Mouse (Mus musculus): Measurements from ENCODE around the gene Ttc39a. TPM values are rescaled to one million over a fixed set of nuclear protein-coding genes. Genes with fewer than 3 reads are reported as not detected.
"Not testable (repeated sequence)": the region's sequence is repeated elsewhere in the genome, so short reads cannot be mapped to it uniquely, and the experiment has no call there.

The Ttc39a gene
- polyA plus RNA-seq, 1 experiment from 2014 or later, result 10.8 TPM

GRCm38 (mm10) chr4:109401176-109401689, 5.2 kb upstream of the Ttc39a start:
- Histone ChIP-seq H3K4me1 (ENCODE audit: control insufficient read depth, insufficient read depth, low read length) (peaks cover 9% of the 10 kb centered on the region; the same call in 1 of the 2 replicates), H3K4me3 (ENCODE audit: low read depth, low read length) (no peak overlapping the region), H3K9me3 (replicated peaks; ENCODE audit: control insufficient read depth, low read length) (no peaks in the 10 kb centered on the region), H3K27me3 (ENCODE audit: control insufficient read depth, insufficient read depth, low read length) (no peaks in the 10 kb centered on the region; the same call in 1 of the 2 replicates), H3K9ac (ENCODE audit: low read depth, low read length) (no peak overlapping the region), H3K36me3 (ENCODE audit: control insufficient read depth, insufficient read depth, low read length) (no peaks in the 10 kb centered on the region; the same call in 1 of the 2 replicates), H3K4me2 (no peak overlapping the region), H3K27ac (ENCODE audit: low read depth, low read length) (no peak overlapping the region)
- ATAC-seq (replicated peaks; ENCODE audit: insufficient number of reproducible peaks, low FRiP score, low TSS enrichment), result no peak
- 63% methylated on average over 5 of the region's 5 CpGs for WGBS (ENCODE audit: insufficient replicate concordance)

- not testable (repeated sequence) for H3K9me3 ChIP-seq (replicated peaks; ENCODE audit: control insufficient read depth, low read length); H3K27ac ChIP-seq (ENCODE audit: low read depth, low read length); H3K9ac ChIP-seq (ENCODE audit: low read depth, low read length); H3K36me3 ChIP-seq (ENCODE audit: control insufficient read depth, insufficient read depth, low read length); ATAC-seq (replicated peaks; ENCODE audit: insufficient number of reproducible peaks, low FRiP score, low TSS enrichment); H3K27me3 ChIP-seq (ENCODE audit: control insufficient read depth, insufficient read depth, low read length)
- Histone ChIP-seq H3K4me2 (peak overlapping the region; percentile 98), H3K4me1 (ENCODE audit: control insufficient read depth, insufficient read depth, low read length) (peaks cover 19% of the 10 kb centered on the region; the same call in 1 of the 2 replicates), H3K4me3 (ENCODE audit: low read depth, low read length) (peak overlapping the region; percentile 73)
- WGBS (ENCODE audit: insufficient replicate concordance), result 87% methylated on average over 3 of the region's 3 CpGs
Observed at GRCm38 (mm10) chr4:109404908-109405307, 1.5 kb upstream of the Ttc39a start.

GRCm38 (mm10) chr4:109405415-109405814, 1.0 kb upstream of the Ttc39a start:
- H3K27ac ChIP-seq (ENCODE audit: low read depth, low read length), result peak overlapping the region; percentile 84
- peak overlapping the region; percentile 84; the same call in 1 of the 2 replicates for H3K9ac ChIP-seq (ENCODE audit: low read depth, low read length)
- H3K4me3 ChIP-seq (ENCODE audit: low read depth, low read length), result peak overlapping the region; percentile 73
- no peaks in the 10 kb centered on the region for H3K9me3 ChIP-seq (replicated peaks; ENCODE audit: control insufficient read depth, low read length)
- no peaks in the 10 kb centered on the region; the same call in 1 of the 2 replicates for H3K36me3 ChIP-seq (ENCODE audit: control insufficient read depth, insufficient read depth, low read length)
- H3K27me3 ChIP-seq (ENCODE audit: control insufficient read depth, insufficient read depth, low read length), result no peaks in the 10 kb centered on the region
- whole genome bisulfite sequencing (ENCODE audit: insufficient replicate concordance), result 61% methylated on average over 8 of the region's 8 CpGs
- no peak for ATAC-seq (replicated peaks; ENCODE audit: insufficient number of reproducible peaks, low FRiP score, low TSS enrichment)
- H3K4me2 ChIP-seq, result peak overlapping the region; percentile 98
- peaks cover 22% of the 10 kb centered on the region for H3K4me1 ChIP-seq (ENCODE audit: control insufficient read depth, insufficient read depth, low read length)

GRCm38 (mm10) chr4:109406054-109406485, 353 bp upstream of the Ttc39a start:
- 2% methylated on average over 3 of the region's 3 CpGs for WGBS (ENCODE audit: insufficient replicate concordance)
- ATAC-seq (replicated peaks; ENCODE audit: insufficient number of reproducible peaks, low FRiP score, low TSS enrichment), result peak; percentile 84
- Histone ChIP-seq H3K4me2 (peak overlapping the region; percentile 98), H3K4me3 (ENCODE audit: low read depth, low read length) (peak overlapping the region; percentile 73), H3K4me1 (ENCODE audit: control insufficient read depth, insufficient read depth, low read length) (peaks cover 28% of the 10 kb centered on the region), H3K9ac (ENCODE audit: low read depth, low read length) (peak overlapping the region; percentile 84), H3K9me3 (replicated peaks; ENCODE audit: control insufficient read depth, low read length) (no peaks in the 10 kb centered on the region), H3K27me3 (ENCODE audit: control insufficient read depth, insufficient read depth, low read length) (no peaks in the 10 kb centered on the region), H3K27ac (ENCODE audit: low read depth, low read length) (peak overlapping the region; percentile 84), H3K36me3 (ENCODE audit: control insufficient read depth, insufficient read depth, low read length) (no peaks in the 10 kb centered on the region; the same call in 1 of the 2 replicates)

GRCm38 (mm10) chr4:109407176-109407520, 725 bp downstream of the Ttc39a start:
- no peaks in the 10 kb centered on the region; the same call in 1 of the 2 replicates for H3K36me3 ChIP-seq (ENCODE audit: control insufficient read depth, insufficient read depth, low read length)
- H3K27me3 ChIP-seq (ENCODE audit: control insufficient read depth, insufficient read depth, low read length), result no peaks in the 10 kb centered on the region
- ATAC-seq (replicated peaks; ENCODE audit: insufficient number of reproducible peaks, low FRiP score, low TSS enrichment), result no peak
- 4% methylated on average over 12 of the region's 24 CpGs for WGBS (ENCODE audit: insufficient replicate concordance)
- peak overlapping the region; percentile 84 for H3K9ac ChIP-seq (ENCODE audit: low read depth, low read length)
- no peaks in the 10 kb centered on the region for H3K9me3 ChIP-seq (replicated peaks; ENCODE audit: control insufficient read depth, low read length)
- peak overlapping the region; percentile 98 for H3K4me2 ChIP-seq
- H3K4me3 ChIP-seq (ENCODE audit: low read depth, low read length), result peak overlapping the region; percentile 73
- peaks cover 32% of the 10 kb centered on the region for H3K4me1 ChIP-seq (ENCODE audit: control insufficient read depth, insufficient read depth, low read length)
- H3K27ac ChIP-seq (ENCODE audit: low read depth, low read length), result peak overlapping the region; percentile 84

GRCm38 (mm10) chr4:109407701-109408485, 1.5 kb downstream of the Ttc39a start:
- H3K9me3 ChIP-seq (replicated peaks; ENCODE audit: control insufficient read depth, low read length), result no peaks in the 10 kb centered on the region
- H3K4me1 ChIP-seq (ENCODE audit: control insufficient read depth, insufficient read depth, low read length), result peaks cover 32% of the 10 kb centered on the region
- peak overlapping the region; percentile 98 for H3K4me2 ChIP-seq
- ATAC-seq (replicated peaks; ENCODE audit: insufficient number of reproducible peaks, low FRiP score, low TSS enrichment), result no peak
- H3K27ac ChIP-seq (ENCODE audit: low read depth, low read length), result no peak overlapping the region
- no peaks in the 10 kb centered on the region; the same call in 1 of the 2 replicates for H3K36me3 ChIP-seq (ENCODE audit: control insufficient read depth, insufficient read depth, low read length)
- H3K9ac ChIP-seq (ENCODE audit: low read depth, low read length), result peak overlapping the region; percentile 84
- no peaks in the 10 kb centered on the region for H3K27me3 ChIP-seq (ENCODE audit: control insufficient read depth, insufficient read depth, low read length)
- WGBS (ENCODE audit: insufficient replicate concordance), result 76% methylated on average over 9 of the region's 9 CpGs
- H3K4me3 ChIP-seq (ENCODE audit: low read depth, low read length), result peak overlapping the region; percentile 73

- no peaks in the 10 kb centered on the region for H3K36me3 ChIP-seq (ENCODE audit: control insufficient read depth, insufficient read depth, low read length)
- 41% methylated on average over 9 of the region's 9 CpGs for WGBS (ENCODE audit: insufficient replicate concordance)
- peaks cover 25% of the 10 kb centered on the region for H3K4me1 ChIP-seq (ENCODE audit: control insufficient read depth, insufficient read depth, low read length)
- peak; percentile 59 for ATAC-seq (replicated peaks; ENCODE audit: insufficient number of reproducible peaks, low FRiP score, low TSS enrichment)
- H3K27ac ChIP-seq (ENCODE audit: low read depth, low read length), result peak overlapping the region; percentile 91
- H3K4me2 ChIP-seq, result peak overlapping the region; percentile 36
- H3K4me3 ChIP-seq (ENCODE audit: low read depth, low read length), result no peak overlapping the region; the same call in 1 of the 2 replicates
- peak overlapping the region; percentile 39; the same call in 1 of the 2 replicates for H3K9ac ChIP-seq (ENCODE audit: low read depth, low read length)
- H3K27me3 ChIP-seq (ENCODE audit: control insufficient read depth, insufficient read depth, low read length), result no peaks in the 10 kb centered on the region
- no peaks in the 10 kb centered on the region for H3K9me3 ChIP-seq (replicated peaks; ENCODE audit: control insufficient read depth, low read length)
Observed at GRCm38 (mm10) chr4:109410681-109411376, 4.4 kb downstream of the Ttc39a start.

- WGBS (ENCODE audit: insufficient replicate concordance), result 66% methylated on average over 6 of the region's 6 CpGs
Observed at GRCm38 (mm10) chr4:109411377-109411967, 5.0 kb downstream of the Ttc39a start.

More at GRCm38 (mm10) chr4:109411377-109411967, 5.0 kb downstream of the Ttc39a start:
- H3K27me3 ChIP-seq (ENCODE audit: control insufficient read depth, insufficient read depth, low read length), result no peaks in the 10 kb centered on the region
- H3K4me2 ChIP-seq, result peak overlapping the region; percentile 36
- H3K9me3 ChIP-seq (replicated peaks; ENCODE audit: control insufficient read depth, low read length), result no peaks in the 10 kb centered on the region
- ATAC-seq (replicated peaks; ENCODE audit: insufficient number of reproducible peaks, low FRiP score, low TSS enrichment), result no peak; the same call in 1 of the 2 replicates
- peak overlapping the region; percentile 91 for H3K27ac ChIP-seq (ENCODE audit: low read depth, low read length)
- no peak overlapping the region; the same call in 1 of the 2 replicates for H3K4me3 ChIP-seq (ENCODE audit: low read depth, low read length)
- H3K4me1 ChIP-seq (ENCODE audit: control insufficient read depth, insufficient read depth, low read length), result peaks cover 21% of the 10 kb centered on the region
- H3K36me3 ChIP-seq (ENCODE audit: control insufficient read depth, insufficient read depth, low read length), result no peaks in the 10 kb centered on the region
- H3K9ac ChIP-seq (ENCODE audit: low read depth, low read length), result peak overlapping the region; percentile 39; the same call in 1 of the 2 replicates
